Mouse (Mus musculus): ENCODE measurements at regions not wholly inside any gene's neighbourhood (a gene's known extent, or its start where the extent isn't known, plus 50 kb on each side); places are given as distances from the start of the nearest gene placed in this dataset.

DNA sequence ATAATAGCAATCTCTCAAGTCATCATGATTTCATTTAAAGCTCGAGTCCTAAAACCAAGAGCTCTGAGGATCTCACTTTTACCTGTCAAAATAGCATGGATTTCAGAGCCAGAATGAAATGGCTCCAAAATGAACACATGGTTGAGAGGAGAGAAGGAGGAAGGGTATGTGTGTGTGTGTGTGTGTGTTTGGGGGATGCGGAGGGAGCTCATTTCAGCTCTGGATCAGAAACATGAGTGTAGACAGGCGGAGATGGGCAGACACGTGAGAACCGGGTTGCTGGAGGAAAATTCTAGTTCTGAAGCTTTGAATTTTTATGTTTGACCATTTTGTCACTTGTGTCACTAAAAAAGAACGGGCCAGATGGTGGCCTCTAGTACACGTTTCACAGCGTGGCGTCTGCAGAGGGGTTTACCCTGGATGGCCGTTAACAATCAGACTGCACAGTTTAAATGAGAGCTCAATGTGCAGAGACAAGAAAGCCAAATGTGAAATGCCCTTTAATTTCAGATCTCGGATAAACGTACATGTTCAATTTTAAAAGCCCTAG is 232.5 kb upstream of the Tbc1d5 start:
- no peak overlapping the region for H3K27ac ChIP-seq (replicated peaks; ENCODE audit: insufficient read depth, low read depth, low read length)
- H3K4me1 ChIP-seq (ENCODE audit: control insufficient read depth, insufficient read depth, low read length) = no peaks in the 10 kb centered on the region
- H3K27me3 ChIP-seq (ENCODE audit: control insufficient read depth, insufficient read depth, low read length) = no peaks in the 10 kb centered on the region
- H3K9ac ChIP-seq (ENCODE audit: low read depth, low read length) = no peak overlapping the region
- no peaks in the 10 kb centered on the region for H3K36me3 ChIP-seq (ENCODE audit: control insufficient read depth, insufficient read depth, low read length)
- no peaks in the 10 kb centered on the region for H3K79me2 ChIP-seq (ENCODE audit: control insufficient read depth, insufficient read depth, low read length)
- TF ChIP-seq POLR2A (IDR thresholded peaks at IDR 0.05; ENCODE audit: extremely low read depth, insufficient read depth, low read length) = no peak
- no peak for TF ChIP-seq CTCF (IDR thresholded peaks at IDR 0.05; ENCODE audit: low read depth, low read length)
- H3K4me3 ChIP-seq (ENCODE audit: insufficient read depth, low read depth, low read length) = no peak overlapping the region
- no peak for DNase-seq (ENCODE audit: extremely low read depth, low read depth, low spot score)
- 93% methylated on average over 12 of the region's 12 CpGs for WGBS

DNA sequence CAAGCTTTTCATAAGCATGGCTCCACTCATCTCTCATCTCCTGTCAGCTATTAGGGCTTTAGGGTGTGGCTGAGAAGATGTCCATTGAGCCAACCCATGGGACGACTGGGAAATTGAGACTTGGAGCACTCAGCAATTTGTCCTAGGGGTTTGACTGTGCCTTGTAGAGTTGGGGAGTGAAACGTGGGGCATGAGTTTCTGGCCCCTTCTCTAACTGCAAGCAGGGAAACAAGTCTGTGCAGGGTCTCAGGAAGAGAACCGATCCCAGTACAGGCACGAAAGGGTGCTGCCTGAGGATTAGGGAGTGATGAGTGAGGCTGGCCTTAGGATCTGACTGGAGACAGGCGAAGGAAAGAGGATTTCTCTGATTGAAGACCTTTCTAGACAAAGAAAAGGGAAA is 229.7 kb upstream of the Tbc1d5 start:
- no peaks in the 10 kb centered on the region for H3K36me3 ChIP-seq (ENCODE audit: control insufficient read depth, insufficient read depth, low read length)
- H3K79me2 ChIP-seq (ENCODE audit: control insufficient read depth, insufficient read depth, low read length) = no peaks in the 10 kb centered on the region
- no peak overlapping the region for H3K4me3 ChIP-seq (ENCODE audit: insufficient read depth, low read depth, low read length)
- no peaks in the 10 kb centered on the region for H3K27me3 ChIP-seq (ENCODE audit: control insufficient read depth, insufficient read depth, low read length)
- H3K9ac ChIP-seq (ENCODE audit: low read depth, low read length) = no peak overlapping the region
- DNase-seq (ENCODE audit: extremely low read depth, low read depth, low spot score) = no peak
- no peak for TF ChIP-seq CTCF (IDR thresholded peaks at IDR 0.05; ENCODE audit: low read depth, low read length)
- TF ChIP-seq POLR2A (IDR thresholded peaks at IDR 0.05; ENCODE audit: extremely low read depth, insufficient read depth, low read length) = no peak
- no peak overlapping the region for H3K27ac ChIP-seq (replicated peaks; ENCODE audit: insufficient read depth, low read depth, low read length)
- H3K4me1 ChIP-seq (ENCODE audit: control insufficient read depth, insufficient read depth, low read length) = no peaks in the 10 kb centered on the region
- 56% methylated on average over 5 of the region's 5 CpGs for WGBS

DNA sequence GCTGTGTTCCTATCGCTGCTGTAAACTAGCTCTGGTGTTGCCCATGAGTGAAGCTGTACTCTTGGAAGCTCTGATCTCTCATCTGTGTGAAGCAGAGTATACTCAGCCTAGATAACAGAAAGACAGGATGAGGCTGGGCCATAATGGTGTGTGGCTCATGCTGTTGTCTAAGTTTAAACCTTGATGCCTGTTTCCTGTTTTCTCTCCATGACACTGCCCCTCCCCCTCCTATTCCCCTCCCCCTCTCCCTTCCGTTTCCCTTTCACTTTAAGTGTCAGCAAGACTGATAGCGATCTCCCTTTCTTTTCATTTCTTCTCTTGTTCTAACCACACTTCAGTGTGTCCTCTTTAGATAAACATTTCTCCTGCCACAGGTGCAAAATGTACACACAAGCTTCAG is 229.2 kb upstream of the Tbc1d5 start:
- peak; percentile 5 for DNase-seq (ENCODE audit: extremely low read depth, low read depth, low spot score)
- Histone ChIP-seq H3K36me3 (ENCODE audit: control insufficient read depth, insufficient read depth, low read length) (no peaks in the 10 kb centered on the region), H3K4me1 (ENCODE audit: control insufficient read depth, insufficient read depth, low read length) (no peaks in the 10 kb centered on the region), H3K9ac (ENCODE audit: low read depth, low read length) (no peak overlapping the region), H3K27me3 (ENCODE audit: control insufficient read depth, insufficient read depth, low read length) (no peaks in the 10 kb centered on the region), H3K79me2 (ENCODE audit: control insufficient read depth, insufficient read depth, low read length) (no peaks in the 10 kb centered on the region), H3K4me3 (ENCODE audit: insufficient read depth, low read depth, low read length) (no peak overlapping the region), H3K27ac (replicated peaks; ENCODE audit: insufficient read depth, low read depth, low read length) (no peak overlapping the region)
- 57% methylated on average over 3 of the region's 3 CpGs for WGBS
- TF ChIP-seq POLR2A (IDR thresholded peaks at IDR 0.05; ENCODE audit: extremely low read depth, insufficient read depth, low read length) (no peak), CTCF (IDR thresholded peaks at IDR 0.05; ENCODE audit: low read depth, low read length) (no peak)

DNA sequence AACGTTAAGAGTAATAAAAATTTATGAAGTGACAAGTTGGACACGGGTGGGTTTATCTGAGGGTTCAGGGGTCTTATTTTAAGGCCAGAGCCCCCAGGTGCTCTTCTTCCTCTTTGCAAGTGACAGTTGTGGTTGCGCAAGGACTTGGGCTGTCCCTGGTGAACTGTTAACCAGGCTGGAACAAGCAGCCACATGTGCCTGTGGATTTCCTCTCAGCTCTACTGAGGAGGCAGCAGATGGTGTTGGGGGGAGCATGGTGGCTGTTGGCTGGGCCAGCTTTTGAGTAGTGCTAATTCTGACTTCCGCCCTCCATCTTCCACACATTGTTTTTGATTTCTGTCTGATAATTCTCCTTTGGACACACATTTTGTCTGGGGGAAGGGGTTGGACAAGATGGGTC is 227.9 kb upstream of the Tbc1d5 start:
- no peaks in the 10 kb centered on the region for H3K4me1 ChIP-seq (ENCODE audit: control insufficient read depth, insufficient read depth, low read length)
- no peaks in the 10 kb centered on the region for H3K36me3 ChIP-seq (ENCODE audit: control insufficient read depth, insufficient read depth, low read length)
- H3K4me3 ChIP-seq (ENCODE audit: insufficient read depth, low read depth, low read length) = no peak overlapping the region
- H3K79me2 ChIP-seq (ENCODE audit: control insufficient read depth, insufficient read depth, low read length) = no peaks in the 10 kb centered on the region
- H3K27ac ChIP-seq (replicated peaks; ENCODE audit: insufficient read depth, low read depth, low read length) = no peak overlapping the region
- no peak overlapping the region for H3K9ac ChIP-seq (ENCODE audit: low read depth, low read length)
- TF ChIP-seq POLR2A (IDR thresholded peaks at IDR 0.05; ENCODE audit: extremely low read depth, insufficient read depth, low read length) (no peak), CTCF (IDR thresholded peaks at IDR 0.05; ENCODE audit: low read depth, low read length) (no peak)
- WGBS = 82% methylated on average over 4 of the region's 4 CpGs
- no peak for DNase-seq (ENCODE audit: extremely low read depth, low read depth, low spot score)
- no peaks in the 10 kb centered on the region for H3K27me3 ChIP-seq (ENCODE audit: control insufficient read depth, insufficient read depth, low read length)

DNA sequence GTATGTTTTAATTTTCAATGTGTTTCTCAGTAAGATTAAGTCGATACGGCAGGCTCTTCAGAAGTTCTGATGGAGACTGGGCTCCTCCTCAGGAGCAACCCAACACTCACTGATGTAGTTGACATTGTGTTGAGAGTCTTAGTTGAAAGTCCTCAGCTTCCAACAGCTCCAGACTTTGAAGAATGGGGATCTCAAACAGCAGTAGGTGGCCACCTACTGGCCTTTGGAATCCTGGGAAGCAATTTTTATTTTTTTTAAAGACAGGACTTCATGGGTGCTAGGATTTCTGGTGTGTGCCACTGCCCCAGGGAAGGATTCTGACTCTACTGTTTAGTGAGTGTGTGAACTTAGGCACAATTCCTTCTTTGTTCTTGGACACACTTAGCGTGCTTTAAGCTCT is 225.9 kb upstream of the Tbc1d5 start:
- 75% methylated on average over 3 of the region's 3 CpGs for WGBS
- no peak overlapping the region for H3K27ac ChIP-seq (replicated peaks; ENCODE audit: insufficient read depth, low read depth, low read length)
- no peak overlapping the region for H3K9ac ChIP-seq (ENCODE audit: low read depth, low read length)
- H3K4me3 ChIP-seq (ENCODE audit: insufficient read depth, low read depth, low read length) = no peak overlapping the region
- no peak for DNase-seq (ENCODE audit: extremely low read depth, low read depth, low spot score)
- no peaks in the 10 kb centered on the region for H3K4me1 ChIP-seq (ENCODE audit: control insufficient read depth, insufficient read depth, low read length)
- no peaks in the 10 kb centered on the region for H3K27me3 ChIP-seq (ENCODE audit: control insufficient read depth, insufficient read depth, low read length)
- H3K36me3 ChIP-seq (ENCODE audit: control insufficient read depth, insufficient read depth, low read length) = no peaks in the 10 kb centered on the region
- no peaks in the 10 kb centered on the region for H3K79me2 ChIP-seq (ENCODE audit: control insufficient read depth, insufficient read depth, low read length)
- no peak for TF ChIP-seq POLR2A (IDR thresholded peaks at IDR 0.05; ENCODE audit: extremely low read depth, insufficient read depth, low read length)
- TF ChIP-seq CTCF (IDR thresholded peaks at IDR 0.05; ENCODE audit: low read depth, low read length) = no peak

DNA sequence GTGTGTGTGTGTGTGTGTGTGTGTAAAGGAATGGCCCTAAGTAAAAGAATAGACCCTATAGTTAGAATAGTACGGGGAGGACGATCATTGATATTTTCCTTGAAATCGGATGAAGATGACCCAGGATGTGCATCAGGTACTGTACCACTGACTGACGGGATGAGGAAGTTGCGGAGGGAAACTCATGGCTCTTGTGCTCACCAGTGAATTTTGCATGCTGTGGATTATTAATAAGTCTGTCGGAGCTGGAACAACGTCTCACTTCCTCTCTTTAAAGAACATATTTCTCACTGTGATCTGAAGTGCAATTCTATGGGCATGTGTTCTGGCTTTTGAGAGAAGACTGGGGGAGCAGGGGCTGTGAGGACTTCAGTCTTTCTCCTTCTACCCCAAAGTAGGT is 218.8 kb upstream of the Tbc1d5 start:
- Histone ChIP-seq H3K36me3 (ENCODE audit: control insufficient read depth, insufficient read depth, low read length) (no peaks in the 10 kb centered on the region), H3K9ac (ENCODE audit: low read depth, low read length) (no peak overlapping the region), H3K27me3 (ENCODE audit: control insufficient read depth, insufficient read depth, low read length) (no peaks in the 10 kb centered on the region), H3K4me3 (ENCODE audit: insufficient read depth, low read depth, low read length) (no peak overlapping the region), H3K79me2 (ENCODE audit: control insufficient read depth, insufficient read depth, low read length) (no peaks in the 10 kb centered on the region), H3K27ac (replicated peaks; ENCODE audit: insufficient read depth, low read depth, low read length) (no peak overlapping the region), H3K4me1 (ENCODE audit: control insufficient read depth, insufficient read depth, low read length) (no peaks in the 10 kb centered on the region)
- 81% methylated on average over 7 of the region's 7 CpGs for WGBS
- no peak for TF ChIP-seq POLR2A (IDR thresholded peaks at IDR 0.05; ENCODE audit: extremely low read depth, insufficient read depth, low read length)
- TF ChIP-seq CTCF (IDR thresholded peaks at IDR 0.05; ENCODE audit: low read depth, low read length) = no peak
- peak; percentile 7 for DNase-seq (ENCODE audit: extremely low read depth, low read depth, low spot score)
